26 mouse cellular contexts compared by ENCODE assay signal in genomic region chr11:21014250-21014649, GRCm38 (mm10).
DNase-seq lines count a peak whose midpoint lies in the region; ATAC-seq and TF ChIP-seq lines count a peak whose summit lies in the region.
"Had no signal": no experiment of that assay in that cellular context is flagged by ENCODE, and none has a peak within 500 bp of the region (broad histone marks: within the 10 kb centered on the region; RNA-seq: fewer than 3 reads in every experiment).

No protein-coding gene starts in this region.

- DNase-seq in gastrocnemius, adult 2 months = peak; percentile 41
- DNase-seq in gastrocnemius, postnatal 14 days = no peak
- DNase-seq in heart, embryonic 10.5 days (ENCODE audit: low spot score) = no peak
- DNase-seq in testis, postnatal 10 days (ENCODE audit: low spot score) = peak; percentile 24
- DNase-seq in testis, postnatal 14 days (ENCODE audit: low spot score) = no peak
- DNase-seq: adrenal gland, postnatal 10 days; cerebellum, adult 18-20 months; cerebellum, postnatal 10 days; kidney, adult 8-10 months; kidney, postnatal 14 days; layer of hippocampus, adult 9-11 months; liver; lung, postnatal 36 days; right cerebral cortex, adult 18-20 months had no signal

- H3K4me2 ChIP-seq in heart, embryonic 15.5 days = no peak overlapping the region
- H3K4me2 ChIP-seq in forebrain, embryonic 13.5 days = no peak overlapping the region
- H3K4me2 ChIP-seq: embryonic facial prominence, embryonic 13.5 days; midbrain, embryonic 12.5 days; neural tube, embryonic 12.5 days had no signal

- H3K27ac ChIP-seq in gastrocnemius, adult 2 months = peak overlapping the region; percentile 72
- H3K27ac ChIP-seq in heart, embryonic 15.5 days = peak overlapping the region; percentile 28; the same call in 1 of the 2 replicates
- no peak overlapping the region for H3K27ac ChIP-seq in heart, embryonic 10.5 days
- no peak overlapping the region for H3K27ac ChIP-seq in forebrain, embryonic 13.5 days
- H3K27ac ChIP-seq: embryonic facial prominence, embryonic 13.5 days; forebrain, embryonic 10.5 days; midbrain, embryonic 12.5 days; neural tube, embryonic 12.5 days; stomach, postnatal 0 days had no signal

- ATAC-seq in heart, embryonic 15.5 days (replicated peaks; ENCODE audit: insufficient number of reproducible peaks, insufficient read depth, low FRiP score, low read depth) = no peak
- no peak for ATAC-seq in forebrain, embryonic 13.5 days
- ATAC-seq: forebrain, embryonic 16.5 days; hindbrain, embryonic 16.5 days; Patski had no signal

- intact Hi-C loops in gastrocnemius, adult 2 months (cut with DNase I) = loop anchor here (2.0 kb wide), 1 partner anchor 57 kb away; no protein-coding TSS in a partner anchor
- intact Hi-C loops in gastrocnemius, postnatal 14 days (cut with DNase I; ENCODE audit: low total_unique reads) = no loop called here

- H3K4me1 ChIP-seq in heart, embryonic 15.5 days (replicated peaks) = peaks cover 23% of the 10 kb centered on the region
- peaks cover 36% of the 10 kb centered on the region for H3K4me1 ChIP-seq in heart, embryonic 10.5 days
- H3K4me1 ChIP-seq in forebrain, embryonic 13.5 days = peaks cover 24% of the 10 kb centered on the region

- H3K27me3 ChIP-seq in heart, embryonic 15.5 days = no peaks in the 10 kb centered on the region
- H3K27me3 ChIP-seq in heart, embryonic 10.5 days (ENCODE audit: insufficient read depth, poor library complexity, severe bottlenecking) = no peaks in the 10 kb centered on the region
- H3K27me3 ChIP-seq in forebrain, embryonic 13.5 days = 0 out of 2 replicates have a peak, but pooled peaks cover 3% of the 10 kb centered on the region
- H3K27me3 ChIP-seq: embryonic facial prominence, embryonic 13.5 days; neural tube, embryonic 12.5 days had no signal

- no peak overlapping the region; the same call in 1 of the 2 replicates for H3K4me3 ChIP-seq in gastrocnemius, adult 2 months
- no peak overlapping the region for H3K4me3 ChIP-seq in heart, embryonic 15.5 days
- H3K4me3 ChIP-seq in heart, embryonic 10.5 days = no peak overlapping the region
- no peak overlapping the region for H3K4me3 ChIP-seq in forebrain, embryonic 13.5 days
- H3K4me3 ChIP-seq: embryonic facial prominence, embryonic 13.5 days; forebrain, embryonic 10.5 days; megakaryocyte, embryonic 14.5 days; midbrain, embryonic 12.5 days; myocyte; neural tube, embryonic 12.5 days had no signal

- 34% methylated on average over 3 of the region's 3 CpGs for WGBS in heart, embryonic 15.5 days
- WGBS in heart, embryonic 10.5 days = 42% methylated on average over 3 of the region's 3 CpGs
- WGBS in forebrain, embryonic 13.5 days = 83% methylated on average over 3 of the region's 3 CpGs

- H3K9ac ChIP-seq in heart, embryonic 15.5 days = no peak overlapping the region
- no peak overlapping the region for H3K9ac ChIP-seq in forebrain, embryonic 13.5 days
- H3K9ac ChIP-seq: embryonic facial prominence, embryonic 13.5 days; midbrain, embryonic 12.5 days; neural tube, embryonic 12.5 days had no signal

- H3K36me3 ChIP-seq in heart, embryonic 15.5 days = no peaks in the 10 kb centered on the region
- H3K36me3 ChIP-seq in heart, embryonic 10.5 days = no peaks in the 10 kb centered on the region
- H3K36me3 ChIP-seq in forebrain, embryonic 13.5 days (ENCODE audit: poor library complexity, severe bottlenecking) = no peaks in the 10 kb centered on the region
- H3K36me3 ChIP-seq: embryonic facial prominence, embryonic 13.5 days; forebrain, embryonic 10.5 days; midbrain, embryonic 12.5 days; neural tube, embryonic 12.5 days had no signal

- no peak for TF ChIP-seq CTCF in gastrocnemius, adult 2 months (IDR thresholded peaks at IDR 0.05)

- no peaks in the 10 kb centered on the region for H3K9me3 ChIP-seq in heart, embryonic 15.5 days (replicated peaks)
- H3K9me3 ChIP-seq in heart, embryonic 10.5 days = no peaks in the 10 kb centered on the region
- no peaks in the 10 kb centered on the region for H3K9me3 ChIP-seq in forebrain, embryonic 13.5 days (replicated peaks)
- H3K9me3 ChIP-seq: embryonic facial prominence, embryonic 13.5 days; forebrain, embryonic 10.5 days; megakaryocyte, embryonic 14.5 days; midbrain, embryonic 12.5 days; neural tube, embryonic 12.5 days had no signal

Comparison
In these comparisons a context has a peak if more than half of its experiments do, and no peak if none do; other contexts are left out.
1. DNase-seq: peak in gastrocnemius, adult 2 months (single experiment) and testis, postnatal 10 days (single experiment); none in gastrocnemius, postnatal 14 days (single experiment), heart, embryonic 10.5 days (single experiment) and testis, postnatal 14 days (single experiment).
2. H3K27ac ChIP-seq: peak in gastrocnemius, adult 2 months (single experiment) and heart, embryonic 15.5 days (single experiment); none in heart, embryonic 10.5 days (single experiment) and forebrain, embryonic 13.5 days (single experiment).